Mouse (Mus musculus) ovary, postnatal 14 days (tissue): ENCODE results near the gene Klb.

Experiments
- DNase-seq: peaks from one replicate; pipeline ENCODE4 v3.0.0; 2022; ENCODE audit warnings: low spot score

Gene Klb

GRCm38 (mm10) chr5:65374746-65375145 lies 26.6 kb downstream of the Klb start:
- DNase-seq, result no peak

DNA sequence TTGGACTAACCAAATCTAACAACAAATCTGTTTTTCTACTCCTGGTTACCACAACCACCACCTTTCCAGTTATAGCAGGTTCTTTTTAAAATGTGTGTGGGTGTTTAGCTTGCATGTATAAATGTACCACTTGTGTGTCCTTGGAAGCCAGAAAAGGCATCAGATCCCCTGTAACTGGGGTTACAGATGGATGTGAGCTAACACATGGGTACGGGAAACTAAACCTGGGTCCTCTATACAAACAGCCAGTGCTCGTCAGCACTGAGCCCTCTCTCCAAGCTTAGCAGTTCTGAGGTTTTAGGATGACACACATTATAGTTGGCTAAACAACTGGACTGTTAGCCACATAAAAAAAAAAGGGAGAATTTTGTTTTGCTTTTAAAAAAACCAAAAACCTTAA lies 37.6 kb downstream of the Klb start:
- DNase-seq, result no peak

DNA sequence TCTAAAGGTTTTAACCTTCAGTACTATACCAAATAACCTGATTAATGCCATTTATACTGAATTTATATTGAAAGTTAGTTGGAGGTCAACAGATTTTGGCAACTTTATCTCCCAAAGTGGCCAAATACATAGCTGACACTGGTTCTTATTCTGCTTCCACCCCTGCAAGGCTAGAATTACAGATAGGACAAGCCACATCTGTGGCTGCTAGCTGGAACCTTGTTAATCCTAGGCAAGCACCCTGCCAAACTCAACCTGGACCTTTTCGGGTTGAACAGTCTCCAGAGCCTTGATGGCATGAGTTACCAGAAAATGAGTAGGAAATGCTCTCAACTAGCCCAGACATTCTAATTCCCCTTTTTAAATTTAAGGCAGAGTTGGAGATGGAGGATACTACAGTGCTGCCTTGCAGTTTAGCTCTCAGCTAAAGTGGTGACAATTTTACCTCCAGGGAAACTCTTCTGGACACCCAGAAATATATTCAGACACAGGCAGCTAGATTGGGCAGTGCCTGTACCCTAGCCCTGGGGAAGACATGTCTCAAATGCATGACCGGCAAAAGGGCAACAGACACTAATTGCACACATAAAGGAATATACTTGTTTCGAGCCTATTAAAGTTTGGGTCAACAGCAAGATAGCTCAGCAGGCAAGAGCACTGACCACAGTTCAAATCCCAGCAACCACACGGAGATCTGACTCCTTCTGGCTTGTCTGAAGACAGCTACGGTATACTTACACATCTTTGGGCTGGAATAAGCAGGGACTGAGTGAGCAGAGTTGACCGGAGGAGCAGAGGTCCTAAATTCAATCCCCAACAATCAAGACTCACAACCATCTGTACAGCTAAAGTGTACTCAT lies 39.1 kb downstream of the Klb start:
- DNase-seq, result no peak

GRCm38 (mm10) chr5:65390648-65391644 lies 42.8 kb downstream of the Klb start, which contains the start of the genes Rpl9 and Lias:
TSS of gene Rpl9 (minus strand) at chr5:65391444.
TSS of gene Lias (plus strand) at chr5:65391497.
- peak; percentile 99 for DNase-seq

GRCm38 (mm10) chr5:65391753-65392152 lies 43.6 kb downstream of the Klb start:
- DNase-seq, result no peak

DNA sequence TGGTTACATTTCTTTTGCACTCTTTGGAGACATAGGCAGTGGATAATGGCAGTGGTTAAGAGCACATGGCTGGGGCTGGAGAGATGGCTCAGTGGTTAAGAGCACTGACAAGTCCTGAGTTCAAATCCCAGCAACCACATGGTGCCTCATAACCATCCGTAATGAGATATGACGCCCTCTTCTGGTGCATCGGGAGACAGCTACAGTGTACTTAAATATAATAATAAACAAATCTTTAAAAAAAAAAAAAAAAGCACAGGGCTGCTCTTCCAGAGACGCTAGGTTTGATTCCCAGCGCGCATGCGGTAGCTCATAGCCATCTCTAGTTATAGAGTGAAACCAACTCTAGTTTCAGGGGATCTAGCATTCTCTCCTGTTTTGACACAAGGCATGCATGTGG lies 46.3 kb downstream of the Klb start:
- no peak for DNase-seq

DNA sequence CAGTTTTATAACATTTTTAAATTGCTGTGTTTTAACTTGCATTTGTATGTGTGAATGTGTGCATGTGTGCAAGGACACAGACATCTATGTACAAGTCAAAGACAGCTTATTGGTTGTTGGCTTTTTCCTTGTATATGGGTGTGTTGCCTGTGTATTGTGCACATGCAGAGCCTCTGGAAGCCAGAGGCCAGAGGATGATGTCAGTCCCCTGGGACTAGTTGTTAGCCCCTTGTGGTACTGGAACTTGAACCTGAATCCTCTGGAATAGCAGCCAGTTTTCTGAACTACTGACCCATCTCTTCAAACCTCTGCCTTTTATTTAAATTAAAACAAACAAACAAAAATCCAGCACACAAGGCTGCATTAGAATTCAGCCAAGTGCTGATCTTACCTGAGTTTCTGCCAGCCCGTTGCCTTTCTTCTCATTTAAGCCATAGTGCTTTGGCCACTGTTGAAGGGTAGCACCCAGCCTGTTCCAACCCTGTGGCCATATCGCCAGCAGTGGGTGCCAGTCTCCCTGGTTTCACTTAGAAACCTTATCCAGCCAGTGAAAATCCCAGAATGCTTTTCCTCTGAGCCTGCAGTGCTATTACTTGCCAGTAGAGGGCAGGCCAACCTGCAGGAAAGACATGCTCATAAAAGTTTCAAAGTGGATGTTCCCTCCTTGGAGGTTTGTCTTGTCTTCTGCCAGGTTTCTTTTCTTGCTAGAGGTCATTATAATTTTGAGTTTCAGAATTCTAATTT lies 53.3 kb downstream of the Klb start:
- peak; percentile 79 for DNase-seq

GRCm38 (mm10) chr5:65407989-65408388 lies 59.9 kb downstream of the Klb start:
- no peak for DNase-seq

GRCm38 (mm10) chr5:65415653-65416458 lies 67.7 kb downstream of the Klb start:
- DNase-seq, result no peak

DNA sequence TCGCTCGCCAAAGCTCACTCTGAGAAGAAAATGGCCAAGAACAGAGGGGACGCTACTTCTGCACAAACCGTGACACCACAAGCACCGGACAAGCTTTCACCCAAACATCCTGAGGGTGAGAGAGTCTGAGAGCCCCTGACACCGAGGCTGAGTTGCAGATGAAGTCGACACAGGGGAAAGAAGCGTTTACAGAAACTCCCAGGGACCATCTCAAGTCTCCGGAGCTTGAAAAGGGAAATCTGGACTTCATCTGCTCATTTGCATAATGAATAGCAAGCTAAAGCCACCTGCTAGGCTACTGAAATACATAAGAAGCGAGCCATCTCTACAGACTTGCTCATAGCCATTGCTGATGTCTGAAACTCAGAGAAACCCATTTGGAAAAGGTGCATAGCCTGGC lies 71.0 kb downstream of the Klb start:
- no peak for DNase-seq

GRCm38 (mm10) chr5:65420822-65421221 lies 72.7 kb downstream of the Klb start:
- DNase-seq, result no peak

GRCm38 (mm10) chr5:65422803-65423202 lies 74.7 kb downstream of the Klb start:
- no peak for DNase-seq

DNA sequence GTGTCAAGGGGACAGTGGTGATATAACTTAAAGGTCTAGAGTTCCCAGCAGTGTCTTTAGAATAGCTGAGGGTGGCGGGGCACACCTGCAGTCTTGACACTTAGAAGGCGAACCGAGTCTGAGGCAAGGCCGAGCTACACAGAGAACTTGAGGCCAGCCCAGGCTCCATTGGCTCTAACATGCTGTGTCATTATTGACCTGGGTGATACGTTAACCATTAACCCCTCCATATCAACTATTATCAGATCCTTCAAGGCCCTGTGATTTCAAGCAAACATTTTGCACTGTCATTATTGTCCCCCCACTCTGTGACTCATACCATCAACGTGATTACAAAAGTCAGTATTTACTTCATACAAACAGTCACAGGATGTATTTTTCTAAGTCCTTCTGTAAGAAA lies 76.1 kb downstream of the Klb start:
- DNase-seq, result no peak

DNA sequence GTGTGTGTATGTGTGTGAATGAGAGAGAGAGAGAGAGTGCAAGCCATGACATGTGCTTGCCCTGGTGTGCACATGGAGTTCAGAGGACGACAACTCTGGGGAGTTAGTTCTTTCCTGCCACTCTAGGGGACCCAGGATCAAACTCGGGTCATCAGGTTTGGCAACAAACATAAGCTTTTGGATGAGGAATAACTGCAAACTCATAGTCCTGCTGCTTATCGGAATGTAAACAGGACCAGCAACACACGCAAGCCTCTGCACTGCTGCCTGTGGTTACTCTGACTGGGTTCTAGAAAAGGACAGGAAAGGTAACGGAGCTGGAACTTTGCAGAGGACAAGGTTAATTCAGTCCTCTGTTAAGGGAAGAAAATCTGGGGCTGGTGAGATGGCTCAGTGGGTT lies 77.1 kb downstream of the Klb start:
- no peak for DNase-seq

DNA sequence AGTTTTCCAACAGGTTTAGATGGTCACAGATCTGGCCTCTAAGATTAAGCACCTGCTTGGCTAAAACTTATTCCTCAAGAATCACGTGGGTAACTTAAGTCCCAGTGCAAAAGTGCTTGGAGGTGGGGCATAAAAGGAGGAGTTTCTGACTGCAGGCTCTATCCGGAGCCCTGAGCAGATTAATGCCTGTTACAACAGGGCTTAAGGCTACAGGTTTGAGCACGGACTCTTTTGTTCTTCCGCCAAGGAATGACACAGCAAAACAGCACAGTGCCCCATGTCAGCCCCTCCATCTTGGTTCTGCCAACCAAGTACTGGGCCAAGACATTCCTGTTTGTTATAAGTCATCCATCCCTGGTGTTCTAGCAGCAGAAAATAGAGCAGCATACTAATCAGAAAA lies 80.2 kb downstream of the Klb start:
- DNase-seq, result no peak

- DNase-seq, result no peak
Measured at GRCm38 (mm10) chr5:65429441-65429840, 81.3 kb downstream of the Klb start.
